Mouse (Mus musculus) CD4-positive helper T cell, adult 2 months (primary cell): ENCODE measurements around the gene Il22ra1.

Experiments used
- DNase-seq: peaks from one replicate; pipeline ENCODE4 v3.0.0-alpha.2; 2012; ENCODE audit warnings: low read depth, missing footprints, low spot score

Gene Il22ra1

DNA sequence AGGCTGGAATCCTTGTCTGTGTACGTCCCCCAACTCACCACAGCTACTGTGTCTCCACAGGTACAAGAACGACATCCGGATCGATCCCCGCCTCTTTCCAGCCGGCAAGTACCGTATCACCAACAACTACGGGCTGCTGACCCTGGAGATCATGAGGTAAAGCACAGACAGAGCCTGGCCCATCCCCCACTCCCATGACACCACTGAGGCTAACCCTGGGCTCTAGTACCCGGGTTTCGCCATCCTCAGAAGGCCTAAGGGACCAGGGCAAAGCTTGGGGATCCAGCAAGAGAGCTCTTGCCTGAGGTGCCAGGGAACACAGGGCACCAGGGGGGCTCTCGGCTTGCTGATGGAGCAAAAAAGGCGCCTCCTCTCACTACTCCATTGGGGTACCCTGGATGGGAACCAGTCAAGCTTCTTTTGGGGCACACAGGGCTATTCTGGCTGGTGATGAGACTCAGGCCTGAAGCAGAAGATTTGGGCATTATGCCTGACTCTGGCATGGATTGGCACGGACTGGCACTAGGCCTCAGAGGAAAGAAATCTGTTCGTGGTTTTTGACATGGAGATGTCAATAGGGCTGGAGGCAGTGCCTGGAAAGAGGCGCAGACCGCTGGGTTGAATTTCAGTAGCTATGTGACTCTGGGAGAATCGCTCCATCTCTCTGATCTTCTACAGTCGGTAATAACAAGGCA is 42.8 kb downstream of the Il22ra1 start:
- no peak for DNase-seq

GRCm38 (mm10) chr4:135771592-135771991 is 43.6 kb downstream of the Il22ra1 start:
- no peak for DNase-seq

DNA sequence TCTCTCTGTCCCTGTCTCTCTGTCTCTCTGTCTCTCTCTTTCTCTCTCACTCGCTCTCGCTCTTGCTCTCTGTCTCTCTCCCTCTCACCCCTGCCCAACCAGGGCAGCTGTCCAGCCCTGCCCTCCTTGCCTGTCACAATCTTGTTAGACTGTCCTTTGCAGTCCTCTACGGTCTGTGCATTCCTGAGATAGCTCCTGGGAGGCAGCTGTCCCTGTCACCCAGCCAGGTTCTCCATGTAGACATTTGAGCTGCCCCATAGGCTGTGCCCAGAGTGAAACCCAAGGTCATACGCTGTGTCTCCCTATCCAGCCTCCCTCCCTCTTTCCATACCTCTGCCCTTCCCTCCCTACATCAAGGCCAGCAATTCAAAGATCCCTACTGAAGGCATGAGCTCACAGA is 44.7 kb downstream of the Il22ra1 start:
- DNase-seq = no peak

DNA sequence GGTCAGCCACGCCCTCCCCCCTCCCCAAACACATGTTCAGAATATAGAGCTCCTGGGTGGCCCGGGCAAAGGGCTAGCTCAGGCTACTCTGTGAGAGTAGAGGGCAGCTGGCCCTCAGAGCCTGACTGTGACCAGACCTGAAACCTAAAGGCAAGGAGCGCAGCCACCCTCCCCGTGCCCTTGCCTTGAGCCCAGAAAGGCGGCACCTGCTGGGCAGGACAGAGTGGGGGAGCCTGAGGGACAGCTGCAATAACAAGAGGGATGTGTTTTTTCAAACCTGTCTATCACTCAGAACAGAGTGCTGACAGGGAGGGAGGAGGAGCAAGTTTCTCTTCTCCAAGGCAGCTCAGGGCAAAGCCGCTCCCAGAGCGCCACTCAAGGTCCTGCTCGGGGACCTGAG is 46.5 kb downstream of the Il22ra1 start:
- no peak for DNase-seq

- DNase-seq = no peak
These were observed 48.9 kb downstream of the Il22ra1 start for GRCm38 (mm10) chr4:135776850-135777249.

DNA sequence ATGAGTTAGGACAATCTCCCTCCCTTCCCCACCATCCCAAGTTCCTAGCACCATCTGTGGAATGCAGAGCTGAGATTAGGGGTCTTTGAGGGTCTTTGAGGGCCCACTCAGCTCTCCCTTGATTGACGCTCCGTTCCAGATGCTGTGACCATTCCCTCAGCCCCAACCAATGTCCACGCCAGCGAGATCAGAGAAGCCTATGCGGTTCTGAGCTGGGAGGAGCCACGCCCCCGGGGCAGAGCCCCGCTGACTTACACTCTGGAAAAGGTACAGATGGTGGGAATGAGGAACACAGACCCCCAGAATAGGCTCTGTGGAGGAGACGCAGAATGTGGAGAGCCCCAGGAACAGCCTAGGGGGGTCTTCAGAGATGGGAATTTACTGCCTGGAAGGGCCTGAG is 51.7 kb downstream of the Il22ra1 start:
- DNase-seq = no peak

DNA sequence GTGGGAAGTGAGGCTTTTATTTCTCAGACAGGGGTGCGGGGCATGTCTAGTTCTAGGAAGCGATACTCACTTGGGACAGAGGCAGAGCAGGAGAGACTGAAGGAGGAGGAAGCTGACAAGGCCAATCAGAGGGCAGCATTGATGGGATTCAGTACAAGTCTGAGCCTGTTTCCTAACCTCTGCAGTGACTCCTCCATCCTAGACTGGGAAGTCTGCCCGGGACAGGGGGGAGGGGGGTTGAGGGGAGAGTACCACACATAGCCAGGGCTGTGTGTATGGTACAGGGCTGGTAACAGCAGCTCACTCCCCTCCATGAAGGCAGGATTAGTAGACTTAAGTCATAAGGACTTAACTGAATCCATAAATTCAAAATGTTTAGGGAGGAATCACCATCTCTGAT is 52.3 kb downstream of the Il22ra1 start:
- no peak for DNase-seq

DNA sequence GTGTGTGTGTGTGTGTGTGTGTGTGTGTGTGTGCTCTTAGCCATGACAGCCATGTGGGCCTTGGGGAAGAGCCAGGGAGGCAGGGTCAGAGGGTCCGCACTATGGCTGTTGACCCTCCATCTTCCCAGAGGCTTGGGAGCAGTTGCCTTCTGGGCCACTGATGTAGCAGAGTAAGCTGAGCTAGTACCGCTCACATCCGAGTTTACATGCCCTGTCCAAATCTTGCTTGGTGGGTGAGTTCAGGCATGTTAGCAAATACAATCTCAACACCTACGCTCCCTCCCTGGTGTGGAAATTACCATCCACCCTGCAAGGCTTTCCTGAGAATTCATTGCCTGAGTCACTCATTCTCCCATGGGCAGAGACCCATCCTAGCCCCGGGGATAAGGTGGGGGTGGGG is 53.3 kb downstream of the Il22ra1 start:
- no peak for DNase-seq

GRCm38 (mm10) chr4:135786581-135786980 is 58.6 kb downstream of the Il22ra1 start:
- DNase-seq = no peak

GRCm38 (mm10) chr4:135787271-135787670 is 59.3 kb downstream of the Il22ra1 start:
- DNase-seq = no peak

GRCm38 (mm10) chr4:135789135-135789534 is 61.2 kb downstream of the Il22ra1 start:
- no peak for DNase-seq

- no peak for DNase-seq
These were observed 64.8 kb downstream of the Il22ra1 start for GRCm38 (mm10) chr4:135792821-135793220.

GRCm38 (mm10) chr4:135797931-135798330 is 70.0 kb downstream of the Il22ra1 start:
- DNase-seq = no peak

- DNase-seq = peak; percentile 71
These were observed 73.6 kb downstream of the Il22ra1 start for GRCm38 (mm10) chr4:135801543-135801942.
